Mouse (Mus musculus): ENCODE data around the gene Pptc7. TPM values are rescaled to one million over a fixed set of nuclear protein-coding genes. Genes with fewer than 3 reads are reported as not detected.

Pptc7 gene
- 10 to 100 TPM; 44.0 to 47.2 TPM for total RNA-seq (2021)

DNA sequence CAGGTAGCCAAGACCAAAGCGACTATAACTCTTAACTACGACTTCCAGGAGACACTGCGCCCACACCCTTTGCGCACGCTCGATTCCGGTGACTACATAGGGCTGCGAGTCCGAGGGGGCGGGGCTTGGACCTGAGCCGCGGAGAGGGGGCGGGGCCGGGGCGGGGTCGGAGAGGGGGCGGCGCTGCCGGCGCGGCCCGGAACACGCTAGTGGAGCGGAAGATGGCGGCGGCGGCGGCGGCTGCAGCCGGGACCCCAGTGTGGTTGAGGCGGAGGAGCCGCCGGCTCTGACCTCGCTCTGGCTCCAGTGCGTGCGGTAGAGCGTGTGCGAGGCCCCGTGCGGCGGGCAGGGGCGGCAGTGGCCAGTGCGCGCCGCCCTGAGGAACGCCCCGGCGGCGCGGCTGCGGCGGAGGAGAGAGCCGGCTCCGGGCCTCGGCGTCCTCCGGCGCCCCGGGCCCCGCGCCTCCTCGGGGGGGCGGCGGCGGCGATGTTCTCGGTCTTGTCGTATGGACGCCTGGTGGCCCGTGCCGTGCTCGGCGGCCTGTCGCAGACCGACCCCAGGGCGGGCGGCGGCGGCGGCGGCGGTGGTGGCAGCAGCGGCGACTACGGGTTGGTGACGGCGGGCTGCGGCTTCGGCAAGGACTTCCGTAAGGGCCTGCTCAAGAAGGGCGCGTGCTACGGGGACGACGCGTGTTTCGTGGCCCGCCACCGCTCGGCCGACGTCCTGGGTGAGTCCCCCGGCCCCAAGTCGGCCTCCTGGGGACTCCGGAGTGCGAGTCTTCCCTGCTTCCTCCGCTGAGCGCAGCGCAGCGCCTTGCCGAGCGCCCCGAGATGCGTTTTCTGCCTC, at the start of gene Pptc7:
Gene Pptc7 (plus strand): TSS at position 183 of the 846 bp plus-strand sequence.
- DNase-seq = peak; percentile 93

DNA sequence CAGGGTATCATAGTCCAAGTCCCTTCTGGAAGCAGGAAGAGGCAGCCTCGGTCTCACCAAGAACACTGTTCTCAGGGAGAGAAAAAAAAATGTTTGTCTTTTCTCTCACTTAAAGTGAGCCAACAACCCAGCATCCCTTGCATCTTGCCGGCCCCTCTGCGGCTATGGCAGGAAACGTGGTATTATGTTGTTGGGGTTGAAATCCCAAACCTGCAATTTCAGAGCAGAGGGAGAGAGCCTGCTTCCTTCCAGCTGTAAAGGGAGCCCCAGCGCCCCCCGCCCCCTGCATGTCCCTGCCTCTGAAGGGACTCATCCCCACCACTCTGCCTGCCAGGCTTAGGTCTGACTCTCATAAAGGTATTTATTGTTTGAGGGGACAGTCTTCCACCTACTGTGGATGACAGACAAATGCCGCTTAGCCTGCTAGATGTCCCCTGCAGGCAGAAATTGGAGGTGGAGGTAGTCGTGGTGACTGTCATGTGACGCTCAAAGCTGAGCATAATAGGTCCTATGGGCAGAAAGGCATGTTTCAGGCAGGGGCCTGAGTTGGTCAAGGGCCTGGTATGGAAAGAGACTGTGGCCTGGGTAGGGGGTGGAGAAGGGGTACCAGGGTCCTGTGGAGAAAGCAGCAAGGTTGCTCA, 48.8 kb upstream of the Pptc7 start:
- DNase-seq = no peak

DNA sequence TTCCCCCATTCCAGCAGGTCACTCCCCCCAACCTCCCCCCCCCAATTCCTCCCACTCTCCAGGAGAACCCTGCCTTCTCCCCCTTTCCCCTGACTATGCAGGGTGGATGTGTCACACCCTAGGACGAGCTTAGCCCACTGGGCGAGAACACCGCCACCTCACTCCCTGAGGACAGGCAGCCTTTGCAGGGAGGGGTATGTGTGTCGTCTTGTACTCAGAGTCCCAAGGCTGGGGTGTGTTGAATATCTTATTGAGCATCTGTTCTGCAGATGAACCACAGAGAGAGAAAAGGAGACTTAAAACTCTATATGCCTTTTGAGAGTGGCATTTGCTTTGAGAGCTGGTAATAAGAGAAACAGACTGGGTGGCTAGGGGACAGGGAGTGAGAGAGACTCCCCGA, 47.0 kb upstream of the Pptc7 start:
- no peak for DNase-seq

DNA sequence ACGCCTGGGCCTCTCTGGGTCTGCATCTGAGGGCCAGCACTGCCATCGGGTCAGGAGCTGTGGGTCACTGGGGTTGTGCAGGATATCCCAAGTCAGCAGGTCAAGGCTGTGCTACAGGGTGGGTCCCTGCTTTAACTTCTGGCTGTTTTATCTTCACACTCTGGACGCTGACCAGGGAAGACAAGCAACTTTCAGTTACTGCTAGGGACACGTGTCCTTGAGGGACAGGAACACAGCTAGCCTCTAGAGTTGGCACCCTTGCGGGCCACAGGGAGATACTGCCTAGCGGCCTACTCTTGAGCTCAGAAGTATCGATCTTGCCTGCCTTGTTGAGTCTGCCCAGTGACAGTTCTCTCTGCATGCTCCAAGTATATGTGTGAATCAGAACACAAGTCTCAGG, 44.5 kb upstream of the Pptc7 start:
- DNase-seq = no peak

DNA sequence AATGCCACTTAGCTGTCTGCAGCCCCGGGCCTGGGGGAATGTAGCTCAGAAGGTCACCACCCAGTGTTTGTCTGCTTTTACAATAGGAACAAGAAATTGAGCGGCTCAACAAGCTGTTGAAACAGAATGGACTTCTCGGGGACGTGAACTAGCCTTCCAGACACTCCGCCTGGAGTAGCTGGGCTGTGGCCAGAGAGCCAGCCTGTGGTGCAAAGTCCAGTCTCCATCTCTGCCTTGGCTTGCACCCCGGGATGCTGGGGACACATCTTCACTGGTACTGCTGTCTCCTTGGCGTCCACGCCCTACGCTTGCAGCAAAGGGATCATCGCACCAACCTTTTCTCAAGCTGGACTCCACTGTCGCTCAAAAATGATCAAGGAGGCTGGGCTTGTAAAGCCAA, 43.6 kb upstream of the Pptc7 start:
- DNase-seq = no peak

DNA sequence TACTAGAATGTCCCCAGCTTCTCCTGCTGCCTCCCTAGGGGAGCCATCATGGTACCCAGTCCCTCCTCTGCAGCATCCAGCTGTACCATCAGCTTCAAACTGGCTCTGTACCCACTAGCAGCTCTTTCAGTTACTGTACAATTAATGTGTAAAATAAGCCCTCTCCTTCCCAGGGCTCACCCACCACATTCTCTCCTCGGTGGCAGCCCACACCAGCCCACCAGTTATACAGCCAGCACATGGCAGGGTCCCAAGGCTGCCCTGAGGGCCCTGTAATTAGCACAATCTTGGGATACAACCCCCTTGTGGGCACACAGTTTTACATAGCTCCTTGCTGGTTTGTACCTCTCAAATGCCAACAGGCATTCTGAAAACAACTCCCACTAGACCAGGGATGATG, 43.2 kb upstream of the Pptc7 start:
- DNase-seq = no peak

DNA sequence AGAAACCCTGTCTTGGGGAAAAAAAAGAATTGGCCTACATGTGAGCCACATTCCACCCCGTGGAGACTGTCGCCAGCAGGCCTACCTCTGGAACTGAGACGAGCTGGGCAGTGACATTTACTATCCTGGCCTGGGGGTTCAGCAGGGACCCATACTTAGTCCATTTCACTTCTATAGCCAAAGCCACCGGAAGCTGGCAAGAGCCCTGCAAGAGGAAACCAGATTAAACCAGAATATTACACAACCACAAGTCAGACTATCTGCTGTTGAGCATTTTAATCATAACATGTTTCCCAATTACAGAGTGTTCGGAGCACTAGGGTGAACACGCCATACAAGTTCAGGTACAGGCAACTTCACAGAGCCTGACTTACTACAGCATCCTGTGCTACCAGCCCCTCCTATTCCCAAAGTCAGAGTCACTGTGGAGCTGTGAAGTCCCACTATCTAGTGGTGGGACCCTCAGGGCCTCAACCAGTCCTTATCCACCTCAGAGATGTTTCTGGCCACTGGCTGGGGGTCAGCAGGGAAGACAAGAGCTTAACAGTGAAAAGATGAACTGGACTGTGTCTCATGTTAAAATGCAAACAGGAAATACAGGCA, 41.5 kb upstream of the Pptc7 start:
- no peak for DNase-seq

DNA sequence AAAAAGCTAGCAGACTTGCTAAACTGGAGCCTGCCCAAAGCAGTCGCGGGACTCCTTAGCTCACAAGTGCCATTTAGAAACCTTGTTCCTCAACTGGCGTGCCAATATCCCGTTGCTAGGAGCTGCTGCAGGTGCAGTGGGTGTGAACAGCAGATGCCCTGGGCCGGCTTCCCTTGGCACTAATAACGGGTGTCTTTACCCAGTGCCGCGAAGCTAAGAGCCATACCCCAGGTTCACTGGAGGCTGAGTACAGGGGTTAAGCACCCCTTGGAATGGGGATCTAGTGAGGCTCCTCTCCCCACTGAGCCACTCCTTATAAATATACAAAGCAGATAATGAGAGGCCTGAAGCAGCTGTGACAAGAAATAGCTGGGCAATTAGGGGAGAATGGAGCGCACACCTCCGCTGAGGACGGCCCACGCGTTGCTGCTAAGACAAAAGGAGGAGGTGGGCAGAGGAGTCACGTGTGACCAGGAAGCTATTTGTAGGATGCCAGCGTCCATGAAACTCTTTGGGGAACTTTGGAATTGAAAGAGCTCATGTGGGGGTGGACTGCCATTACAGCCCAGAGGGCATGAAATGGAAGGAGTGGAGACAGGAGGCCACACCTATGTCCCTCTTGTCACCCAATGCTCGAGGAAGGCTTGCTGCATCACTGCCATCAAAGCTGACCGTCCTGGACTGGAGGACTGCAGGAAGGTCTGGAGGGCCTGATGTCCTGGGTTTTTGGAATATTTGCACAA, 40.2 kb upstream of the Pptc7 start:
- DNase-seq = no peak

DNA sequence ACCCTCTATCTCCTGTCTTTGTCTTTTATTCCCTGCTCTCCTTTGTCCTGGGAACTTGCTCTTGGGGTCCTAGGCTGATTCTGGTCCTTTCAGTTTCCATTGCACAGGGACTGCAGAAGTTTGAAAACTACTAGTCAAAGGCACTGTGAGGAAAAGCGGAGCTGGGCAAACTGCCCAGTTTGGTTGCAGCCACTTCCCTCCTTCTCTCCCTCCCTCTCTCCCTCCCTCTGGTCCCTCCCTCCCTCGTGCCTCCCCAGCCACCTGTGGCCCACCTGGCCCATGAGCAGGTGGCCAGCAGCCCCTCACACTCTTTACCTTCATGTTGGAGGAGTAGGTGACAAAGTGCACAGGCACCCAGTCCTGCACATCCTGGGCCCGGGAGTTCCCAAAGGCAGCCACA, 39.0 kb upstream of the Pptc7 start:
- DNase-seq = peak; percentile 28

DNA sequence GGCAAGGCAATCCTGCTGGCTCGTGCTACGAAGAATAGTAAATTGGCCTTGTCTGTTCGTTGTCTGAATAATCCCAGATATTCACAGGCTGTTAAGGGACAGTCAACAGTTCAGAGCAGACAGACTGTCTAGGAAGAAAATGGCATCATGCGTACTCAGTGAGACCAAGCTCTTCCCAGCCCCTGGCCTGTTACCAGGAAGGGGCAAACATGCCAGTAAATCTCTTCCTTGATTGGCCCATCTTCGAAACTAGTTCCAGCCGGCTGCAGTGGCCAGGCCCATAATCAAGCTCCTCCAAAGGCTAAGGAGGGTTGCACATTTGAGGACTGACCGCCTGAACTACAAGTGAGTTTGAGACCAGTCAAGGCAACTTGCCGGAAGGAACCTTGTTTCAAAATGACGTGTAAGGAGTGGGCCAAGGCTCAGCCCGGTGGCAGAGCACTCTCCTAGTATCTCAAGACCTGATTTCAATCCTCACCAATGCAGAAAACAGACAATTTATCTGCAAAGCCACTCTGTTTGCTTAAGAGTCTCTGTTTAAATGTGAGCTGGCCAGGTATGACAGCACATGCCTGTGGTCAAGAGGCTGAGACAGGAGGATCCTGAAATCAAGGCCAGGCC, 37.5 kb upstream of the Pptc7 start:
- no peak for DNase-seq

DNA sequence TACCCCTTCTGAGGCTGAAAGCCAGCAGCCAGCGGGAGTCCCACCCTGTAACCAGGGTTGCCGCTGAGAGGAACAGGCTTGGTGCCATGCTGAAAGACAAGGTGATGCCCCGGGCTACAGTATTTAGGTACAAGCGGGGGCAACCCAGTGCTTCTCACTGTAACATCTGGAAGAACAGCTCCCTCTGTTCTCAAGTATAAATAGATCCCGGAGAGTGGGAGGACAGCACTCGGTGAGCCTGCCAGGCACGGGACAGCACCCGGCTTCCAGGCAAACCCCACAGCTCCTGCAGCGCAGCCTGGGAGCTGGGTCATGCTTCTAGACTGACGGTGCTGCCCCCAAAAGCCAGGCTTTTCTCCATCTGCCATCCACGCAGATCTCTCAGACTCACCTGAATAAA, 36.6 kb upstream of the Pptc7 start:
- peak; percentile 40 for DNase-seq

DNA sequence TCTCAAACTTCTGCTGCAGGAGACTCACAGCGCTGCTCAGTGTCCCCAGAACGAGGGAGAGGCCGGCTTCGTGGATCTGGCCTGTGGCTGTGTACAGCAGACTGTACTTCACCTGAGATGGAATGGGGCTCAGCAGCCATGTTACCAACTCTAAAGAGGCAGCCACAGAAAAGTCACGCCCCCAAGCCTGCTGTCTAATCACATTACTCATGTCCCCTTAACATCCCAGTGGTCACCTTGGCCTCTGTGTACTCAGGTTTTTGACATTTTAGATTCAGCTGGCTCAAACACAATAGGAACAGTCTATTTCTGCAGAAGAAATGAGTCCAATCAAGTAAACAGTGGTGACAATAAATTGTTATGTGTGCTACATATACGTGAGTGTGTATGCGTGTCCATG, 36.2 kb upstream of the Pptc7 start:
- no peak for DNase-seq

DNA sequence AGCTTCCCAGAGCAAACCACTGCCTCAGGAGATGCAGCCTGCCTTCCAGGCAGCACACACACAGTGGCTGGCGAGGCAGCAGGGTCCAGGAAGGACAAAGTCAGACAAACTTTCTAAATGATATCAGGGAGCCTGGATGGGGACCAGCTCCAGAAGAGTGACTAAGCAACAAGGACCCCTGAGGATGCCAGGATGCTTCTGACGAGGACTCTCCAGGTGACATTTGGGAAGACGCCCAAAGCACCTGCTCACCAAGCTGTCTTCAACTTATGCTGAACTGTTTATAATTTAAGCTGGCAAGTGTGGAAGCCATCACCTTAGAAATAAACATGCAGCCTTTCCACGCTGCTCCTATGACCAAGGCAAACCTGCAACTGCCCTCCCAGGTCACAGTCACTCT, 34.9 kb upstream of the Pptc7 start:
- DNase-seq = no peak

DNA sequence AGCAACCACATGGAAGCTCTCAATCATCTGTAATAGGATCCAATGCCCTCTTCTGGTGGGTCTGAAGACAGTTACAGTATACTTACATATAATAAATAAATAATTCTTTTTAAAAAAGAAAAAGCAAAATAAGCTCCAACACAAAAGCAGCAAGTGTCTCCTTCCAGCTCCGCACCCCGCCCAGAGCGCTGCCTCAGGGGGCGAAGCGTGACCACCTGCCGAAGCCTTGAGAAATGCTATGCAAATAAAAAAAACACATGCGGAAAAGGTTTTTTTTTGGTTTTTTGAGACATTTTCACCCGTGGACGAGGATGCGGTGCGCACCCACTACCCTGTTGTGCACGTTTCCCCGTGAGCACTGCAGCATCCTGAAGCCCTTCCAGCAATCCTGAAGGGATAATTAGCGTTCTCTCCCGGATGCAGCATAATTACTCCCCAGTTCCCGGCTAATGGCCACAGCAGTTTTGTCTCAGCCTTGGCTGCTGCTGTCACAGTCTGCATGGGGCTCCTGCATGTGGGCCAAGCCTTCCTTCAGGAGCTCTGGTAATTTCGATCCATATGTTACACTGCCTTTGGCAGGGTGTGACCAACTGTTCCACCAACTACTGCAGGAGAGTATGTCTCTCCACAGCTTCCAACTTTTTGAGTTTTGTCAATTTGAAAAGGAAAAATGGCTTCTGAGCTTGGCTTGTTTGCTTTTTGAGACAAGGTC, 32.1 kb upstream of the Pptc7 start:
- no peak for DNase-seq

DNA sequence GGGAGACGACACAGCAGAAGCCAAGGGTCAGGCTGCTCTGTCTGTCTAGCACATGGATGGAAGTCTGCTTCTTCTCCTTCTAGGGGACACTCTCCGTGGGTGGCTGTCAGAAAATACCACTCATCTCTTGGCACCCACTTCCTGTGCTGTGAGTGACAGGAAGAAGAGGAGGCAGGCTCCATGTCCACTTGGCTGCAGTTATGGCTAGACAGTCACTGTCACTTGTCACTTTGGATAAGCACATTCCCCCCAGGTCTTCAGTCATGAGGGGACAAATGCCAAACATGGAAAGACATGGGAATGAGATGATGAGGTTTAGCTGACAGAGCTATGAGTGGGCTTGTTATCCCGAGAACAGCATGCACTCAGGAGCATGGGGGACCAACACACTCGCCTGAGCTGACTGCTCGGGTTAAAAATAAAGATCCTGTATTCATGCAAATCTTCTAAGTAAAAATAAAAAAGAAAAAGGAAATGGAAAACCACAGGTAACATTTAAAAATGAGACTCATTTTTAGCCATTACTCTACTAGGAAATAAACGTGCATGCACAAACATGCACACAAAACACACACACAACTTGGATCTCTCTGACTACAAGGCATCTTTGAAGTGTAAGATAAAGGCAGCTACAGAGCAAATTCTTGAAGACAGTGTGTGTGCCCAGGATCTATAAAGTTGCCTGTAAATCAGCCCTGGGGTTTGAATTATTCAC, 26.0 kb upstream of the Pptc7 start:
- no peak for DNase-seq

DNA sequence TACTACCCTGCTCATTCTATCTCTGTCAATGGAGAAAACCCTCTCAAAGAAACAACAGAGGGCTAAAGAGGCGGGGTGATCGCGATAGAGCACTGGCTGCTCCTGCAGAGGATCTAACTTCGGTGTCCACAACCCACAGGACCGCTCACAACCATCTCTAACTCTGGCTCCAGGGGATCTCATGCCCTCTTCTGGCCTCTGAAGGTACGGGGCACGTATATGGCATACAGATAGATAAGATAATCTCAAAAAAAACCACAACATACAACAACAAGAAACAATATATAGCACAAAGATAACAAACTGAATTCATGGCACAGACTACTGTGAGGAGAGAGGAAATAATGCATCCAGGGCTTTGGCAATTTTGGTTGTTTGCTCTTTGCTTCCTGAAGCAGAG, 22.1 kb upstream of the Pptc7 start:
- no peak for DNase-seq

DNA sequence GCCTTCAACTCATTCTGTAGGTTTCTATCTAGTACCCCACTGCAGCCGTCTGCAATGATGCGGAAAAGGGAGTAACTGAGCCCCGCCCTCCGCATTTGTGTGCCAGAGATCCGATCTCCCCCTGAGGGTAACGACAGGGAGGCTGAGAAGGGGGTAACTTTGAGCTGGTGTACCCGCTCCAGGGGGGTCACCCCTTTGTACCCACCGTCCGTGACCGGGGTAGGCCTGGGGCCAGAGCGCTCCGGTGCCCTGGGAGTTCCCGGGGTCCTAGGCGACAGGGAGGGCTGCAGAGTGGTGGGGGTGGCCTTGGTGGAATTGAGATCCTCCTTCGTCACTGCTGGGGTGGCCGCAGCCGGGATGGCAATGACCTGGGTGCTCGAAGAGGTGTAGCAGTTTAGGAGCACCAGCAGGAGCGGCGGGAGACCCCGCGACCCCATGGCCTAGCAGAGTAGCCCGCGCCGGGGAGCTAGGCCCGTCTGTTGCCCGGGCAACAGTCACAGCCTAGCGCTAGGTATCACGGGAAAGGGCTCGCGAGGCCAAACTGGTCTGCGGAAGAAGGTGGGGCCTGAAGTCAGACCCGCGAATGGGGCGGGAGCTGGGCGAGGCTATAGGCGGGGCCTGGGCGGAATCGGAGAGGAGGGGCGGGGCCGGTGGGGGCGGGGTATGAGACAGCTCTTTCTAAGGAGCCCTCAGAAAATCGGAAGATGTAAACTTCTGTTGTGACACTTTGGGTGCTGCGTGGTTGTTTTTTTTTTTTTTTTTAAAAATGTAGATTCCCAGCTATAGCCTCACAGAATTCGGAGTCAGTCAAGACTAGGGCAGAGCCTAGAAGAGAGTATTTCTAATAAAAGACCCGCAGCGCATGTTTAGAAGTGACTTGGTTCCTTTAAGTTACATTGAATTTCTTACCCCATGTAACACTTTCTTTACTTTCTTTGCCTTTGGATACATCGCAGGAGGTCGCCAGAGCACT, 19.9 kb upstream of the Pptc7 start, which contains the start of gene Tctn1:
Gene Tctn1 (minus strand): TSS at position 528 of the 973 bp plus-strand sequence.
- DNase-seq = peak; percentile 93

DNA sequence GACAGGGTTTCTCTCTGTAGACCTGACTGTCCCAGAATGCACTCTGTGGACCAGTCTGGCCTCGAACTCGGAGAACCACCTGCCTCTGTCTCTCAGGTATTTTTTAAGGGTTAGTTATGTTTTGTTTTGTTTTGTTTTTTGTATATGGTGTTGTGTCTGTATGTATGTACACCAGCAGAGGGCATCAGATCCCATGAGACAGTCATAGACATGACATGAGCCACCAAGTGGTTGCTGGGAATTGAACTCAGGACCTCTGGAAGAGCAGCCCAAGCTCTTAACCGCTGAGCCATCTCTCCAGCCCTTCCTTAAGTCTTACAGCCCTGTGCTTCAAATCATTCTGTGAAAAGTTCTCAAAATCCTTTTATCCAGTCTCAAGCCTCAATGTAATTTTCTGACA, 19.0 kb upstream of the Pptc7 start:
- no peak for DNase-seq

DNA sequence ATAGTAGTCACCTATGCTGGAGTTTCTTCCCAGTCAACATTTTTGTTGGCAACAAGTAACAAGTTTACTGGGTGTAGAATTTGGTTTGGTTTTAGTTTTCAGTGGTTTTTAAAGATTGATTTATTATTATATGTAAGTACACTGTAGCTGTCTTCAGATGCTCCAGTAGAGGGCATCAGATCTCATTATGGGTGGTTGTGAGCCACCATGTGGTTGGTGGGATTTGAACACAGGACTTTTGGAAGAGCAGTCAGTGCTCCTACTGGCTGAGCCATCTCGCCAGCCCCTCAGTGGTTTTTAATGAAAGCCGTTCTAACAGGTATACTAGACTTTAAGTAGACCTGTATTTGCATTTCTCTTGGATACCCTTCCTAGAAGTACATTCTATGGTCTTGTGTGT, 18.2 kb upstream of the Pptc7 start:
- no peak for DNase-seq

DNA sequence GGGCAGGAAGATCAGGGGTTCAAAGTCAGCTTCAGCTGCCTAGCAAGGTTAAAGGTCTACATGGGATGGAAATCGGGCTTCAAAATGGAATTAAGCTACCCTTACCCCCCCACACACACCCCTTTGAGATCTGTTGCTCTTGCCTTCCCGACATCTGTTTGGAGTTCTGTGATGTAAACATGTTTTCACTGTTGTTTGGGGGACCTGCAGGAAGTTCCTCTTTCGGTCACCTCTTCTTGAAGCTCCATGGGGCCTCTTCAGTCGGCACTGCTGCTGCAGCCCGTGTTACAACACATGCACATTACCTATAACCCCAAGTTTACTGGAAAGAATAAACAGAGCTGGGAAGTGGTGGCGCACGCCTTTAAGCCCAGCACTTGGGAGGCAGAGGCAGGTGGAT, 17.0 kb upstream of the Pptc7 start:
- no peak for DNase-seq

All from heart, postnatal 4 days (tissue).